Mouse (Mus musculus): ENCODE results near the gene Pank1. TPM values are rescaled to one million over a fixed set of nuclear protein-coding genes. Genes with fewer than 3 reads are reported as not detected.
A peak's percentile ranks its signal among the peaks of the same experiment; 100 is the strongest.

The Pank1 gene
- 10 to 100 TPM; 39.0 to 70.9 (median 46.7) TPM for total RNA-seq (2022)

DNA sequence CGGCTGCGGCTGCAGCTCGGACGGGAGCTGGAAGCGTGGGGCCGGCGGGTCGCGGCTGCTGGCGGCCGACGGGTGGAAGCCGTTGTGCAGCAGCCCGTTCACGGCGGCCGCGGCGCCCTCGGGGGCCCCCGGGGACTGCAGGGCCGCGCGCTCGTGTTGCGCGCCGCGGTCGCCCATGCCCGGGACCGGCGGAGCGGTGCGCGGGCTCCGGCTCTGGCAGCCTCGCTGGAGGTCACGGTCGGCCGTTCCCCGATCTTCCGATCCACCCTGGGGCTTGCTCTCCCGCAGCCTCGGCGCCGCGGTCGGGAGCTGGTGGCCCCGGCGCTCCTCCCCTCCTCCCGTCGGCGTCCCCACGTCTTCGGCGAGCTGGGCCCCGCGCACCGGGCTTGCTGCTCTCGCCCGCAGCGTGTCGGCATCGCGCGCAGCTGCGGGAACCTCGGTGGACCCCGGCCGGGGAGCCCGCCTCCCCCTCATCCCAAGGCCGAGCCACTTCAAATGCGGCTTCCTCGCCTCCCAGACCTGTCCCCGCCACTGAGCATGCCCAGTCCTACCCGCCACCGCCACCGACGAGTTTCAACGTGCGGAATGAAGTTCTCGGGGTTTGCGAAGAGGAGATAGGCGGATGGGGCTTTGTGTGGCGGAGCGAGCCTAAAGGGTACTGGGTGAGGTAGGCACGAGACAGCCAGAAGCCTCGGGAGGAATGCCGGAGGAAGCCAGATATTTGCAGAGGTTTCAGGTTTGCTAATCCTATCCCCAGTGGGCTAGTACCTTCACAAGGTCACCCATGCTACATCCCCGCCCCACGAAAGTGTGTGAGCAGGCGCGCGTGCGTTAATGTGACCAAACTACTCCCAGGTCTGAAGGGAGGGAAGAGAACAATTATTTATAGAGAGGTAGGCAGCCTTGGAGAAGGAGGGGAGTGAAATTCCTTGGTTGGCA is at the start of gene Pank1:
Gene Pank1, minus strand, starts transcription at position 853 of the 939 bp plus-strand sequence.
- peak; percentile 70 for DNase-seq

GRCm38 (mm10) chr19:34922603-34922963 is 43.3 kb upstream of the Pank1 start:
- DNase-seq, result no peak

- DNase-seq, result peak; percentile 85
These were observed 42.7 kb upstream of the Pank1 start, which contains the start of gene Kif20b for GRCm38 (mm10) chr19:34921652-34922602. Gene Kif20b (plus strand): TSS chr19:34922361.

- DNase-seq, result no peak
These were observed 42.0 kb upstream of the Pank1 start for GRCm38 (mm10) chr19:34921253-34921651.

DNA sequence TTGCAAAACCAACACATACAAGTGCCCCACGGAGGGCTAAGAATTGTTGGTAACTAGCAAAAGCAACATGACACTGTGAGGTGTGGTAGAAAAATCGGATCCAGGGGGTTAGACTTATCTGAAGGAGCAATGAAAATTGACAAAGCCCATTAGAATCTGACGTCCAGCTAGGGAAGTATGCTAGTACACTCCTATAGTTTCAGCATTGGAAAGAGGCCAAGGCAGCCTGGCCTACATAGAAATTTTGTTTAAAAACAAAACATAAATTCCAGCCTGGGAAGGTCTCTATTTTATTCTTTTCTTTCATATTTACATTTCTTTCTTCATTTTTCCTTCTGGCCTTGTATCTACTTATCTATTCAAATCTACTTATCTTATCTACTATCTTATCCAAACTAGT is 41.3 kb upstream of the Pank1 start:
- no peak for DNase-seq

GRCm38 (mm10) chr19:34920066-34920465 is 40.8 kb upstream of the Pank1 start:
- no peak for DNase-seq

GRCm38 (mm10) chr19:34912366-34912765 is 33.1 kb upstream of the Pank1 start:
- no peak for DNase-seq

DNA sequence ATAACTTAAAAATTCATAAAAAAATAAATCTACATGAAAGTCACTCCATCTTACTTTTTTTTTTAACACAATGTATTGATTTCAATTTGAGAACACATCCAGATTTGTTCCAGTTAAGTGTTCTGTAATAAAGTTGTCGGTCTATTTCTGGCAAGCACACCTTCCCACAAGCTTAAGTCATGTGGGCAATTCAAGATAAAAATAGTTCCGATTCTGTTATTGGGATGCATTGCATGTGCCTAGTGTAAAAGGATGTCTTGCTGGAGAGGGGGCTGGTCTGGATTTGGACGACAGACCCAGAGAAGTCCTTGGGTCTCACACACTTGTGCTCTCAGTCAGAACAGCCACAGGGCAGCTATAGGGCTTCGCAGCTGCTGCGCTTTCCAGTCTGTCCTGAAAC is 27.5 kb upstream of the Pank1 start:
- no peak for DNase-seq

DNA sequence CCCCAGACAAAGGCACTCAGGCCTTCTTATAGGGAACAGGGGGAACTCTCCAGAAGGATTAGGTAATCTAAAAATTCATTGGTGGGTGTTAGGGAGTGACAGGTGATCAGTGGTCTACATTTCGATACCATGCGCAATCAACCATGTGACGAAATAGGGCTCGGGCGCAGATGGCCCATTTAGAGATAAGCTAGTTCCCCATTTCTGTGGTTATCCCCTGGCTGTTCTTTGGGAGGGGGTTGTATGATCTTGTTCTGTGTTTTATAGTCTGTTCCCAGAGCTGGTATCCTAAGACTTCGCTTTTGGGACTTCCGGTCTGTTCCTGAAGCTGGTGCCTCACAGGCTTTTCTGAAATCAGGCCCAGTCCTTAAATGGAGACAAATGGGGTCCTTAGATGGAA is 26.2 kb upstream of the Pank1 start:
- DNase-seq, result no peak

DNA sequence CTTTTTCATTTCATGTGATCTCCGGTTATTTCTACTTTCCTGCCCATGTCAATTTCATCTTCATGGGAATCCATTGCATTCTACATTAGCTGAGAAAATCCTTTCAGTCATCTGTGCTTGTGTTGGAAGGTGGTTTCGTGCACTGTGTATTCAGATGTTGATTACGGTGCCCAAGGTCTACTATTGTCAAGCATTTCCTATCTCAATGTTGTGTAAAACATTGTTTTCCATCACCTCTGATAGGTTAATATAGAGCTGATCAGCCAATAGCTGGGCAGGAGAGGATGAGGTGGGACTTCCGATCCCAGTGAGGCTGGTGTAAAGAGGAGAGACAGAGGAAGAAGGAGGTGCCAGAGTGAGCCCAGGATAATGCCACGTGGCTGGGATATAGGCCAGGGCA is 24.8 kb upstream of the Pank1 start:
- DNase-seq, result no peak

DNA sequence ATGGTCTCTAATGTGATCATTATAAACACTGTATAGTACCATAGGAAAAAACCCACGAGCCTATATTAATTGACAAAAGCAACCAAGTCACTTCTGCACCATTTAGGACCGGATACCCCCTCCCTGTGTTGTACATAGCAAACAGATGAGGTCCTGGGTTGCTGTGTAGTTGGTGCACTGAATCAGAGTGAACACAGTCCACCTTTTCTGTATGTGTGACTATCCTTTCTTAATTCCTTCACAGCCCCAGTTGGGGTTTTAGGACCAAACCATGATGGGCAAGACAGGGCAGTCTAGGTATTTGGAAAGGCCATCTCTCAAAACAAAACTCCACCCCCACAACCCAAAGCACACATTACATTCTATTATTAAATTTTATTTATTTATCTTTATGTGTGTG is 22.5 kb upstream of the Pank1 start:
- no peak for DNase-seq

DNA sequence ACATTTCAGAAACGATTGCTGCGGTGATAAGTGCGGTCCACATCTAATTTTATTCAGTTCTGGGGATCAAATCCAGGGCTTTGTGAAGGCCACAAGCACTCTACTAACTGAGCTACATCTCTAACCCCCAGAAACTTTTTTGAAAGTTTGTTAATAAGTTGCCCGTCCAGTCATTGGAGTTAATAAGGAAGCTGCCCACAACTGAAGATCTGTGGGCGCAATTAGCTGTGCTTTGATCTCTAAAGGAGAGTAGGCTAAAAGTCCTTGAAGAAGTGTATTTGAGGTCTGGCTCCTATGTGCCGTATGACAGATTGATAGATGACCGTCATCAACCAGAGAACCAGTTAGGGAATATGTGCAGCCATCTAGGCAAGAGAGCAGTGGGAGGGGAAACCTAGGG is 22.0 kb upstream of the Pank1 start:
- DNase-seq, result no peak

DNA sequence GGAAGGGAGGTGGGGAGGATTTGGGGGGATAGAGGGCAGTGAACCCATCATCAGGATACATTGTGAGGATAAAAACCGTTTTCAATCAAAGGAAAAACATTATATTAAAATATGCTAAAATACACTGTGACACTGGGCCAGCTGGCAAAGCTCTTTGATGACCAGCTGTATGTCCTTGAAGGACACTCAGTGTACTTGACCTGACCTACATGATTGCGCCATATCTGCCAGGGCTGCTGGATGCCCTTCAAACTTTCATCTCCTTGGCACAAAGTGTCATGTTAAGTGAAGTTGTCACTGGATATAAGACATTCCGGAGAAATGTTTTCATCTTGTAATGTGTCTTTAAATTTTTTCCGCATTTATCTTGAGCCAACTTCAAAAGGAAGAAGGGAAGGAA is 19.7 kb upstream of the Pank1 start:
- DNase-seq, result peak; percentile 77

GRCm38 (mm10) chr19:34897082-34897965 is 18.1 kb upstream of the Pank1 start:
- no peak for DNase-seq

- DNase-seq, result no peak
These were observed 15.8 kb upstream of the Pank1 start for GRCm38 (mm10) chr19:34895082-34895481.

DNA sequence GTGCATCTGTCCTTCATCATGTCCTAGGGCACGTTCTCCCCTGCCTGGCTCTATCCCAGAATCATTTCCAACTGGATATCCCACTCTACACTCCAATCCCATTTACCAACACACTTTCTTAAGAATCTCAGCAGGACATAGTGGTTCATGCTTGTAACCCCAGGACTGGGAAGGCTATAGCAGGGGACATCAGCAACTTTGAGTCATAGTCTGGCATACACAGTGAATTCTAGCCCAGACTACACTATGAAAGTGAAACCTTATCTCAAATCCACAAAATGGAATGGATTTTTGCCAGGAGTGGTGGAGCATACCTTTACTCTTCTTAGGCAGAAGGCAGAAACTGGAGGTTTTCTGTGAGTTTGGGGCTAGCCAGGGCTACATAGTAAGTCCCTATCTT is 12.3 kb upstream of the Pank1 start:
- no peak for DNase-seq

GRCm38 (mm10) chr19:34890981-34891380 is 11.7 kb upstream of the Pank1 start:
- no peak for DNase-seq

DNA sequence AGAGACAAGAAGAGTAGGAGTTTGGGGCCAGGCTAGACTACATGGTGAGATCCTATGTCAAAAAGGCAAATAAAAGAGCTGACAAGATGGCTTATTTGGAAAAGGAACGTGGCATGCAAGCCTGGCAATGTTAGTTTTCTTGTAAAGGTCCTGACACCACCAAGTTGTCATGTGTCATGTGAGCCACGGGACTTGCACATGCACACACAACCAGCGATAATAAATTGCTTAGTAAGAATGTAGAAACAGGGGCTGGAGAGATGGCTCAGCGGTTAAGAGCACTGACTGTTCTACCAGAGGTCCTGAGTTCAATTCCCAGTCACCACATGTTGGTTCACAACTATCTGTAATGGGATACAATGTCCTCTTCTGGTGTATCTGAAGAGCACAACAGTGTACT is 7.1 kb upstream of the Pank1 start:
- DNase-seq, result no peak

DNA sequence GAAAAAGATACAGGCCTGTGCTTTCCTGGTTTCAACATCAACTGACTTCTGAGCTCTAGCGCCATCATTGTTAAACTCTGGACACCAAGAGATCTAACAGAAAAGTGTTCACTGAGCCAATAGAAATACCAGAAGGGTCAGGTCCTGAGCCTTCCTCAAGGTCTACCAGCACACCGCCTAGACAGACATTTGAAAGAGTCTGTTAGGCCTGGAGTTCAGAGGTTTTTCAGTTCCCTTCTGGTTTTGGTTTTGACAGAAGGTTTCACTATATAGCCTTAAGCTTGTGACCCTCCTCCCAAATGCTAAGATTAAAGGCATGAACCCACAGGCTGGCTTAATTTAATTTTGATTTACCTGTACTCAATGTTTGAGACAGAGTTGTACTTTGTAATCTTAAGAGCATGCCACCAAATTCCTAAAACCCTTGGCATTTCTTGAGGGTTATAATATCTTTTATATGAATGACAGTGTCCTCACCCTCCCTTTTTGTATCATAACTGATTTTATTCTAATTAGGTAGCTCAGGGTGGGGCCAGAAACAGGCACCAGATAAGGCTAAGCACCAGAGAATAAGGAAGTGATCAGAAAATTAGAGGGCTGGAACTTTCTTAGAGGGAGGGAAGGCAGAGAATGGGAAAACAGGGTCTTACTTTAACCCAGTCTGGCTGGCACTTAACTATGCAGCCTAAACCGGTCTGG is 4.4 kb upstream of the Pank1 start:
- no peak for DNase-seq

- DNase-seq, result no peak
These were observed 3.2 kb upstream of the Pank1 start for GRCm38 (mm10) chr19:34882443-34882842.

DNA sequence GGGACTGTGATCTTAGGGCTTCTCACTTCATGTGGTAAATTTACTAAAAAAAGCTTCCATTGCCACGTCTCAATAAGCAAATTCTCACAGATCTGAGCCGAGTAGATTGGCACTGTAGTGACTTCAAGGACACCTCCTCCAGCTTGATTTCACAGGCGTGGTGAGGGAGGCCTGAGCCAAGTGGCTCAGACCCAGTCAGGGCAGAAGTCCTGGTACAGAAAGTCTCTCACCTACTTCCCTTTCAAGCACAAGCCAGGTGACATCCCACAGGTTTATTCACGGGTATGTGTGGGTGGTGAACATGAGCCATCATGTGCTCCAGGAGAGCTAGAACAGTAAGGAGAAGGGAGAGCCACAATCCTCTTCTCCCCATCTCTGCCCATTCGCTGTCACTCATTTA is 1.9 kb upstream of the Pank1 start:
- DNase-seq, result no peak

- DNase-seq, result no peak
These were observed 369 bp upstream of the Pank1 start for GRCm38 (mm10) chr19:34879624-34880023.

Measured in adrenal gland, adult 8-10 months (tissue).